Mouse (Mus musculus): ENCODE measurements around the gene Kcnk10. TPM values are rescaled to one million over a fixed set of nuclear protein-coding genes. Genes with fewer than 3 reads are reported as not detected.
"Not testable (repeated sequence)": the region's sequence is repeated elsewhere in the genome, so short reads cannot be mapped to it uniquely, and the experiment has no call there.

Kcnk10 gene
- not detected in 2 replicates for polyA plus RNA-seq (2012; ENCODE audit: insufficient read depth, low replicate concordance)

GRCm38 (mm10) chr12:98577861-98578360 lies at the start of gene Kcnk10:
Kcnk10 (minus strand) TSS chr12:98578310.
- TF ChIP-seq FLI1 (IDR thresholded peaks at IDR 0.05; ENCODE audit: low read length) = no peak
- no peak for TF ChIP-seq GATA1 (IDR thresholded peaks at IDR 0.05; ENCODE audit: borderline replicate concordance, low read length)
- Histone ChIP-seq H3K4me3 (replicated peaks) (no peak within 1 kb of the TSS), H3K9me3 (peaks cover 6% of the 10 kb centered on the region; the same call in 1 of the 2 replicates), H3K4me1 (peaks cover 27% of the 10 kb centered on the region), H3K36me3 (replicated peaks; ENCODE audit: low read length) (no peaks in the 10 kb centered on the region), H3K27me3 (replicated peaks) (peaks cover 61% of the 10 kb centered on the region)

GRCm38 (mm10) chr12:98627392-98628259 lies 49.5 kb upstream of the Kcnk10 start, which contains the start of gene Spata7:
Spata7 (plus strand) TSS chr12:98628157.
- no peaks in the 10 kb centered on the region for H3K27me3 ChIP-seq (replicated peaks)
- peak within 1 kb of the TSS; percentile 95 for H3K4me3 ChIP-seq (replicated peaks)
- H3K9me3 ChIP-seq = peaks cover 10% of the 10 kb centered on the region
- H3K36me3 ChIP-seq (replicated peaks; ENCODE audit: low read length) = peaks cover 3% of the 10 kb centered on the region
- peaks cover 18% of the 10 kb centered on the region for H3K4me1 ChIP-seq
- TF ChIP-seq GATA1 (IDR thresholded peaks at IDR 0.05; ENCODE audit: borderline replicate concordance, low read length) = no peak
- no peak for TF ChIP-seq FLI1 (IDR thresholded peaks at IDR 0.05; ENCODE audit: low read length)

GRCm38 (mm10) chr12:98623266-98623665 lies 45.2 kb upstream of the Kcnk10 start:
- H3K27me3 ChIP-seq (replicated peaks); H3K36me3 ChIP-seq (replicated peaks; ENCODE audit: low read length); H3K4me3 ChIP-seq (replicated peaks): not testable (repeated sequence)
- H3K4me1 ChIP-seq = peaks cover 11% of the 10 kb centered on the region
- peaks cover 10% of the 10 kb centered on the region for H3K9me3 ChIP-seq

GRCm38 (mm10) chr12:98620922-98621321 lies 42.8 kb upstream of the Kcnk10 start:
- not testable (repeated sequence) for H3K9me3 ChIP-seq; H3K36me3 ChIP-seq (replicated peaks; ENCODE audit: low read length); H3K4me3 ChIP-seq (replicated peaks); H3K27me3 ChIP-seq (replicated peaks); H3K4me1 ChIP-seq

GRCm38 (mm10) chr12:98619496-98619895 lies 41.4 kb upstream of the Kcnk10 start:
- no peaks in the 10 kb centered on the region for H3K4me1 ChIP-seq
- H3K4me3 ChIP-seq (replicated peaks) = no peak overlapping the region
- no peaks in the 10 kb centered on the region for H3K36me3 ChIP-seq (replicated peaks; ENCODE audit: low read length)
- TF ChIP-seq FLI1 (IDR thresholded peaks at IDR 0.05; ENCODE audit: low read length) (no peak), GATA1 (IDR thresholded peaks at IDR 0.05; ENCODE audit: borderline replicate concordance, low read length) (no peak)
- no peaks in the 10 kb centered on the region for H3K27me3 ChIP-seq (replicated peaks)
- no peaks in the 10 kb centered on the region for H3K9me3 ChIP-seq

- H3K36me3 ChIP-seq (replicated peaks; ENCODE audit: low read length) = no peaks in the 10 kb centered on the region
- no peaks in the 10 kb centered on the region for H3K27me3 ChIP-seq (replicated peaks)
- H3K4me1 ChIP-seq = no peaks in the 10 kb centered on the region
- H3K4me3 ChIP-seq (replicated peaks) = no peak overlapping the region
- H3K9me3 ChIP-seq = peaks cover 9% of the 10 kb centered on the region; the same call in 1 of the 2 replicates
- TF ChIP-seq GATA1 (IDR thresholded peaks at IDR 0.05; ENCODE audit: borderline replicate concordance, low read length) (no peak), FLI1 (IDR thresholded peaks at IDR 0.05; ENCODE audit: low read length) (no peak)
Measured at GRCm38 (mm10) chr12:98615746-98616145, 37.6 kb upstream of the Kcnk10 start.

GRCm38 (mm10) chr12:98614910-98615508 lies 36.9 kb upstream of the Kcnk10 start:
- H3K9me3 ChIP-seq = peaks cover 9% of the 10 kb centered on the region; the same call in 1 of the 2 replicates
- no peak overlapping the region for H3K4me3 ChIP-seq (replicated peaks)
- TF ChIP-seq GATA1 (IDR thresholded peaks at IDR 0.05; ENCODE audit: borderline replicate concordance, low read length) (no peak), FLI1 (IDR thresholded peaks at IDR 0.05; ENCODE audit: low read length) (no peak)
- H3K36me3 ChIP-seq (replicated peaks; ENCODE audit: low read length) = no peaks in the 10 kb centered on the region
- H3K27me3 ChIP-seq (replicated peaks) = no peaks in the 10 kb centered on the region
- H3K4me1 ChIP-seq = no peaks in the 10 kb centered on the region

- peaks cover 23% of the 10 kb centered on the region for H3K9me3 ChIP-seq
- peaks cover 9% of the 10 kb centered on the region for H3K4me1 ChIP-seq
- H3K4me3 ChIP-seq (replicated peaks) = no peak overlapping the region
- no peak for TF ChIP-seq GATA1 (IDR thresholded peaks at IDR 0.05; ENCODE audit: borderline replicate concordance, low read length)
- TF ChIP-seq FLI1 (IDR thresholded peaks at IDR 0.05; ENCODE audit: low read length) = no peak
- H3K27me3 ChIP-seq (replicated peaks) = no peaks in the 10 kb centered on the region
- H3K36me3 ChIP-seq (replicated peaks; ENCODE audit: low read length) = no peaks in the 10 kb centered on the region
Measured at GRCm38 (mm10) chr12:98610341-98610740, 32.2 kb upstream of the Kcnk10 start.

GRCm38 (mm10) chr12:98606595-98607290 lies 28.6 kb upstream of the Kcnk10 start:
- Histone ChIP-seq H3K4me3 (replicated peaks) (no peak overlapping the region), H3K4me1 (peaks cover 12% of the 10 kb centered on the region), H3K27me3 (replicated peaks) (no peaks in the 10 kb centered on the region), H3K9me3 (peaks cover 17% of the 10 kb centered on the region), H3K36me3 (replicated peaks; ENCODE audit: low read length) (no peaks in the 10 kb centered on the region)
- TF ChIP-seq GATA1 (IDR thresholded peaks at IDR 0.05; ENCODE audit: borderline replicate concordance, low read length) = no peak
- TF ChIP-seq FLI1 (IDR thresholded peaks at IDR 0.05; ENCODE audit: low read length) = no peak

All from megakaryocyte, embryonic 14.5 days (primary cell).